30 mouse cellular contexts compared by ENCODE assay signal in genomic region chr5:36335661-36336060, GRCm38 (mm10).
DNase-seq lines count a peak whose midpoint lies in the region; ATAC-seq and TF ChIP-seq lines count a peak whose summit lies in the region.
"Had no signal": no experiment of that assay in that cellular context is flagged by ENCODE, and none has a peak within 500 bp of the region (broad histone marks: within the 10 kb centered on the region; RNA-seq: fewer than 3 reads in every experiment).

No protein-coding gene starts in this region.

- DNase-seq in heart, postnatal 10 days: no peak
- no peak for DNase-seq in neural tube, embryonic 10.5 days (ENCODE audit: extremely low spot score, low spot score)
- no peak for DNase-seq in stomach, postnatal 0 days (ENCODE audit: low spot score)
- DNase-seq in layer of hippocampus, adult 18-20 months (ENCODE audit: low spot score in 2 of 2): no peak
- DNase-seq in gastrocnemius, postnatal 25 days: no peak
- DNase-seq: adrenal gland, postnatal 10 days; cerebellum, adult 11 months; cerebellum, adult 9-10 months; cerebellum, postnatal 36 days; embryo, embryonic 11 days; gastrocnemius, postnatal 10 days; heart, adult 11 months; kidney, adult 9 months; kidney, postnatal 10 days; liver, postnatal 0 days; lung, postnatal 36 days; right cerebral cortex, postnatal 25 days had no signal

- H3K9me3 ChIP-seq in heart, embryonic 14.5 days (ENCODE audit: control insufficient read depth, low read length): no peaks in the 10 kb centered on the region
- H3K9me3 ChIP-seq in neural tube, embryonic 15.5 days (replicated peaks): no peaks in the 10 kb centered on the region
- H3K9me3 ChIP-seq in limb, embryonic 13.5 days: no peaks in the 10 kb centered on the region
- no peaks in the 10 kb centered on the region for H3K9me3 ChIP-seq in stomach, postnatal 0 days (ENCODE audit: control insufficient read depth, low read length)
- H3K9me3 ChIP-seq: embryonic facial prominence, embryonic 13.5 days; forebrain, embryonic 12.5 days; limb, embryonic 12.5 days; liver, embryonic 12.5 days; megakaryocyte, embryonic 14.5 days; midbrain, embryonic 13.5 days had no signal

- no peak overlapping the region for H3K4me2 ChIP-seq in heart, embryonic 14.5 days (ENCODE audit: low read length)
- no peak overlapping the region for H3K4me2 ChIP-seq in neural tube, embryonic 15.5 days
- H3K4me2 ChIP-seq in limb, embryonic 13.5 days (replicated peaks): no peak overlapping the region
- H3K4me2 ChIP-seq in stomach, postnatal 0 days (replicated peaks; ENCODE audit: low read depth): no peak overlapping the region
- H3K4me2 ChIP-seq: embryonic facial prominence, embryonic 13.5 days; forebrain, embryonic 12.5 days; heart, embryonic 11.5 days; limb, embryonic 12.5 days; liver, embryonic 12.5 days; midbrain, embryonic 13.5 days had no signal

- H3K9ac ChIP-seq in heart, embryonic 14.5 days (ENCODE audit: low read length): 0 out of 2 replicates have a peak overlapping the region, but pooled peaks have one; percentile 16
- no peak overlapping the region for H3K9ac ChIP-seq in neural tube, embryonic 15.5 days (replicated peaks)
- H3K9ac ChIP-seq in limb, embryonic 13.5 days: 0 out of 2 replicates have a peak overlapping the region, but pooled peaks have one; percentile 31
- H3K9ac ChIP-seq in stomach, postnatal 0 days (ENCODE audit: low read length): no peak overlapping the region
- H3K9ac ChIP-seq: embryonic facial prominence, embryonic 13.5 days; forebrain, embryonic 12.5 days; limb, embryonic 12.5 days; liver, embryonic 12.5 days; liver, postnatal 0 days; midbrain, embryonic 13.5 days had no signal

- no peaks in the 10 kb centered on the region for H3K27me3 ChIP-seq in heart, embryonic 14.5 days (ENCODE audit: control insufficient read depth, insufficient read depth, low read length)
- H3K27me3 ChIP-seq in neural tube, embryonic 15.5 days (replicated peaks): no peaks in the 10 kb centered on the region
- no peaks in the 10 kb centered on the region for H3K27me3 ChIP-seq in limb, embryonic 13.5 days
- no peaks in the 10 kb centered on the region for H3K27me3 ChIP-seq in stomach, postnatal 0 days (ENCODE audit: control insufficient read depth, insufficient read depth, low read length)
- H3K27me3 ChIP-seq: embryonic facial prominence, embryonic 13.5 days; forebrain, embryonic 12.5 days; limb, embryonic 12.5 days; liver, embryonic 12.5 days; midbrain, embryonic 13.5 days; Patski had no signal

- H3K4me1 ChIP-seq in heart, embryonic 14.5 days (ENCODE audit: control insufficient read depth in 2 of 2, insufficient read depth in 2 of 2, low read length in 2 of 2): peaks cover 5 to 15% of the 10 kb centered on the region in 2 experiments; a peak in 3 of 4 replicates
- H3K4me1 ChIP-seq in neural tube, embryonic 15.5 days: peaks cover 35% of the 10 kb centered on the region
- peaks cover 45% of the 10 kb centered on the region for H3K4me1 ChIP-seq in limb, embryonic 13.5 days
- H3K4me1 ChIP-seq in stomach, postnatal 0 days (replicated peaks; ENCODE audit: control insufficient read depth, insufficient read depth): no peaks in the 10 kb centered on the region
- H3K4me1 ChIP-seq: liver, embryonic 12.5 days had no signal

- no peak overlapping the region for H3K4me3 ChIP-seq in heart, embryonic 14.5 days (ENCODE audit: control insufficient read depth in 1 of 2, insufficient read depth in 1 of 2, low read depth in 1 of 2, low read length in 2 of 2)
- H3K4me3 ChIP-seq in neural tube, embryonic 15.5 days (replicated peaks): no peak overlapping the region
- H3K4me3 ChIP-seq in limb, embryonic 13.5 days: no peak overlapping the region
- no peak overlapping the region for H3K4me3 ChIP-seq in stomach, postnatal 0 days (ENCODE audit: low read depth, low read length)
- H3K4me3 ChIP-seq: embryonic facial prominence, embryonic 13.5 days; erythroblast, embryonic 14.5 days; forebrain, embryonic 12.5 days; limb, embryonic 12.5 days; liver, embryonic 12.5 days; megakaryocyte, embryonic 14.5 days; midbrain, embryonic 13.5 days had no signal

- ATAC-seq in heart, embryonic 14.5 days (ENCODE audit: insufficient number of reproducible peaks, insufficient read depth, low FRiP score, low read depth): no peak
- ATAC-seq in neural tube, embryonic 15.5 days (ENCODE audit: low FRiP score): no peak
- ATAC-seq in limb, embryonic 13.5 days (ENCODE audit: low FRiP score, low read depth): no peak
- no peak for ATAC-seq in stomach, postnatal 0 days (ENCODE audit: low FRiP score, low TSS enrichment)
- ATAC-seq: intestine, postnatal 0 days; liver, embryonic 12.5 days; liver, postnatal 0 days; Patski had no signal

- no peak for TF ChIP-seq CTCF in stomach, postnatal 0 days (IDR thresholded peaks at IDR 0.05; ENCODE audit: low read depth)

- H3K27ac ChIP-seq in heart, embryonic 14.5 days (replicated peaks in 1 of 2; ENCODE audit: control insufficient read depth in 1 of 2, insufficient read depth in 1 of 2, low read depth in 2 of 2, low read length in 2 of 2): no peak overlapping the region
- 0 out of 2 replicates have a peak overlapping the region, but pooled peaks have one; percentile 2 for H3K27ac ChIP-seq in neural tube, embryonic 15.5 days (replicated peaks)
- no peak overlapping the region; the same call in 1 of the 2 replicates for H3K27ac ChIP-seq in limb, embryonic 13.5 days
- peak overlapping the region; percentile 30; the same call in 1 of the 2 replicates for H3K27ac ChIP-seq in stomach, postnatal 0 days (replicated peaks)
- H3K27ac ChIP-seq: embryonic facial prominence, embryonic 13.5 days; limb, embryonic 12.5 days; liver, embryonic 12.5 days had no signal

- intact Hi-C loops in heart, postnatal 10 days (cut with DNase I): no loop called here

- TF ChIP-seq EP300 in stomach, postnatal 0 days (optimal IDR thresholded peaks at IDR 0.05): no peak

- WGBS in heart, embryonic 14.5 days: 76% methylated on average over 2 of the region's 2 CpGs
- WGBS in neural tube, embryonic 15.5 days: 70% methylated on average over 2 of the region's 2 CpGs
- 49% methylated on average over 2 of the region's 2 CpGs for WGBS in limb, embryonic 13.5 days
- 54% methylated on average over 2 of the region's 2 CpGs for WGBS in stomach, postnatal 0 days

- H3K36me3 ChIP-seq in heart, embryonic 14.5 days (ENCODE audit: control insufficient read depth, insufficient read depth, low read length): no peaks in the 10 kb centered on the region
- no peaks in the 10 kb centered on the region for H3K36me3 ChIP-seq in neural tube, embryonic 15.5 days
- no peaks in the 10 kb centered on the region for H3K36me3 ChIP-seq in limb, embryonic 13.5 days
- no peaks in the 10 kb centered on the region for H3K36me3 ChIP-seq in stomach, postnatal 0 days (ENCODE audit: control insufficient read depth, insufficient read depth, low read length)
- H3K36me3 ChIP-seq: embryonic facial prominence, embryonic 13.5 days; forebrain, embryonic 12.5 days; limb, embryonic 12.5 days; liver, embryonic 12.5 days; midbrain, embryonic 13.5 days had no signal

Comparison
In these comparisons a context has a peak if more than half of its experiments do, and no peak if none do; other contexts are left out.
1. H3K27ac ChIP-seq: peak in neural tube, embryonic 15.5 days (single experiment) and stomach, postnatal 0 days (single experiment); none in heart, embryonic 14.5 days (0 of 2) and limb, embryonic 13.5 days (single experiment).
2. H3K9ac ChIP-seq: peak in heart, embryonic 14.5 days (single experiment) and limb, embryonic 13.5 days (single experiment); none in neural tube, embryonic 15.5 days (single experiment) and stomach, postnatal 0 days (single experiment).